Mouse (Mus musculus) G1E (cell line): ENCODE data around the gene Prkcb.

ENCODE experiments used
- CTCF ChIP-seq: IDR thresholded peaks from 2 replicates; pipeline ENCODE4 v1.5.1; 2012; ENCODE audit warnings: low read depth, low read length, inconsistent platforms, mixed read lengths
- GATA1 ChIP-seq: IDR thresholded peaks from 2 replicates; pipeline ENCODE4 v1.6.1; 2012; ENCODE audit warnings: borderline replicate concordance, low read length, inconsistent platforms, mixed read lengths
- POLR2AphosphoS5 ChIP-seq: IDR thresholded peaks from 2 replicates; pipeline ENCODE4 v1.6.1; 2012; ENCODE audit warnings: low read depth, low read length, inconsistent platforms; ENCODE audit not compliant: insufficient replicate concordance
- TAL1 ChIP-seq: conservative IDR thresholded peaks from 2 replicates; pipeline ENCODE4 v1.6.1; 2012; ENCODE audit warnings: low read depth, low read length, inconsistent platforms, mixed read lengths

DNA sequence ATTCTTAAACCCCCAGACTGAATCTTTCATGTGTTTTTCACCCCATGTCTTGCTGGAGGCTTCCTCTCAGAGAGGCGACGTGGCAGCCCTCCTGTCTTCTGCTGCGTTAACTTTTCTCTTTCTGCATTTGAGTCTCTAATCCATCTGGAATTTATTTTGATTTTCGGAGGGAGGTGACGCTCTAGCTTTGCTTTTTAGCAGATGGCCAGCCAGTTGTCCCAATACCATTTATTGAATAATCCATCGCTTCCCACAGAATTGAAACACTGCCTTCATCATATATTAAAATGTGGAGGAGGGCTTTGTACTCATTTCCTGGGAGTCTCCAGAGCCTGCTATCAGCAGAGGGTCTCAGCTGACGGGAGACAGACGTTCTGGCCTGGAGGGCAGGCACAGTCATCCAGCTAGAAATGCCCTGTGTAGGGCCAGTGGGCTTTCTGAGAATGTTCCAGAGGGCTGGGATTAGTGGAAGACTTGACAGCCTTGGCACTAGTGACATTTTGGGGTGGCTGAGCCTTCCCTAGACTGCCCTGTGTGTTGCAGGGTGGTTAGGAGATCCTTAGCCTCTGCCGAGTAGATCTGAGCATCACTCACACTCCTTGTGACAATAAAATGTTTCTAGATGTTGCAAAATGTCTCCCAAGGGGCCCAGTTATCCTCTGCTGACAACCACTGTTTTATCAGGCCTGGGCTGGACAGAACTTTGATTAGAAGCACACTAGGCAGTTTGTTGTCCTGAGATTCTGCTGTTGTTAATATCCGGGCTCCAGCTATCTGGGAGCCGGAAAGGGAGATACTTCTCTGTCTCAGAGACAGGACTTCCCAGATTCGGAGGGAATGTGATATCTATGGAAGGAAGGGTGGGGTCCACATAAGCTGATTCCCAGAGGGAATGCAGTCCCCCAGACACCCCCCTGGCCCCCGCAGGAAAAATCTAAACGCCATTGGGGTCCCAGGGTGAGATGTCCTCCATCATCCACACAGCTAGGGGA is 58.0 kb downstream of the Prkcb start:
- TF ChIP-seq CTCF (no peak), GATA1 (no peak), POLR2AphosphoS5 (no peak), TAL1 (no peak)
